Mouse (Mus musculus) forebrain, embryonic 14.5 days (tissue): ENCODE measurements at regions not wholly inside any gene's neighbourhood (a gene's known extent, or its start where the extent isn't known, plus 50 kb on each side); places are given as distances from the start of the nearest gene placed in this dataset.

Experiments
- ATAC-seq: fragments of 200-750 bp; cut with Nextera tagmentation; 2 replicates; pipeline ENCODE4 v1.8.0; 2017; ENCODE audit warnings: mild to moderate bottlenecking, moderate library complexity
- DNase-seq: peaks from one replicate; pipeline ENCODE4 v3.0.0-alpha.2; 2015; ENCODE audit warnings: low spot score
- H3K27ac ChIP-seq: fragments of 300-500 bp; sonication (generic); 2 replicates; pipeline ENCODE4 v1.5.1; 2014; ENCODE audit warnings: low read depth, mild to moderate bottlenecking, control low read depth, low read length, moderate library complexity
- H3K27me3 ChIP-seq: fragments of 300-500 bp; sonication (generic); replicated peaks from 2 replicates; pipeline ENCODE4 v1.6.1; 2014; ENCODE audit warnings: low read length, control low read depth, mixed read lengths; ENCODE audit not compliant: control insufficient read depth, insufficient read depth
- H3K36me3 ChIP-seq: fragments of 300-500 bp; sonication (generic); 2 replicates; pipeline ENCODE4 v1.6.1; 2014; ENCODE audit warnings: low read length, control low read depth; ENCODE audit not compliant: control insufficient read depth, insufficient read depth
- H3K4me1 ChIP-seq: fragments of 300-500 bp; sonication (generic); 2 replicates; pipeline ENCODE4 v1.6.1; 2014; ENCODE audit warnings: antibody characterized with exemption, low read length, control low read depth; ENCODE audit not compliant: control insufficient read depth, insufficient read depth
- H3K4me2 ChIP-seq: fragments of 300-500 bp; sonication (generic); 2 replicates; pipeline ENCODE4 v1.6.1; 2014; ENCODE audit warnings: mild to moderate bottlenecking, control low read depth, low read length
- H3K4me3 ChIP-seq: fragments of 300-500 bp; sonication (generic); 2 replicates; pipeline ENCODE4 v1.5.1; 2014; ENCODE audit warnings: low read depth, low read length, control low read depth
- H3K9ac ChIP-seq: fragments of 300-500 bp; sonication (generic); 2 replicates; pipeline ENCODE4 v1.6.1; 2014; ENCODE audit warnings: mild to moderate bottlenecking, low read length, control low read depth, moderate library complexity
- H3K9me3 ChIP-seq: fragments of 300-500 bp; sonication (generic); replicated peaks from 2 replicates; pipeline ENCODE4 v1.6.1; 2016; ENCODE audit warnings: low read length, control low read depth, mixed read lengths; ENCODE audit not compliant: control insufficient read depth
- WGBS: fragments of 180-500 bp; shearing (Covaris S2); extraction: QIAGEN DNeasy Blood & Tissue Kit; methylation state at CpG from one replicate; pipeline ENCODE4 v1.1.7; 2014; 5-methylcytosine and 5-hydroxymethylcytosine counted together

DNA sequence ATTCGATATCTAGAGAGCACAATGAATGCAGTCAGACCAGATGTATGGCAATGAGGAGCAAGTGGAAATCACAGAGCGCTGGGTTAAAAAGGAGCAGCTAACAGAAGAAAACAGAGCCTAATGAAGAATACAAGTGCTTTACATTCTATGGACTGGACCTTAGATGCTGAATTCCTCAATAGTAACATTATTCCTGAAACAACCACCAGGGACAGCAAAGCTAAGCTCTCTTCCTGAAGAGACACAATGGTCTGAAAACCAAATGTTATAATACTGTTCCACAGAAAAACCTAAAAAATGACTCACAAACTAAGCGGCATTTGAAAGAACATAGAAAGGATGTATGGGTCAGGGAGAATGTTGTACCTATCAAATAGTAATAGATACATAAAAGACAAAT is 430.1 kb downstream of the Mdfic start:
- Histone ChIP-seq H3K4me1 (peaks cover 3% of the 10 kb centered on the region), H3K9ac (no peak overlapping the region), H3K27me3 (no peaks in the 10 kb centered on the region), H3K4me3 (no peak overlapping the region), H3K9me3 (no peaks in the 10 kb centered on the region), H3K4me2 (no peak overlapping the region), H3K27ac (no peak overlapping the region), H3K36me3 (no peaks in the 10 kb centered on the region)
- DNase-seq (peak; percentile 29), ATAC-seq (no peak)
- WGBS = 81% methylated on average over 3 of the region's 3 CpGs

DNA sequence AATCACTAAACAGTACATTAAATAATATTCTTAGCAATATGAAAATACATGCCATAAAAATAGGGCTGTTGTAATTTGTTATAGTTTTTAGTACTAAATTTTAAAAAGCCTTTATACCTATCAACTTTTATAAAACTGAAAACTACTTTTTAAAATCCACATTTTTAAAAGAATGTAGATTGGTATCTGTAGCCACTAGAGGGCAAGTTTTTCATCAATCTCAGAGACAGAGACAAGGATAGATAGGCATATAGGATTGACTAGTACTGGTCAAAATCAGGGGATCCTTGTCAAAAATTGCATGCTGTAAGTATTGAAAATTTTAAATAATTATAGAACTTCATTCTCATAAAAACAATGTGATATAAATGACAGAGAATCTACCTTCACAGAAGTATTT is 431.0 kb downstream of the Mdfic start:
- Histone ChIP-seq H3K27me3 (no peaks in the 10 kb centered on the region), H3K9ac (no peak overlapping the region), H3K4me3 (no peak overlapping the region), H3K36me3 (no peaks in the 10 kb centered on the region), H3K27ac (no peak overlapping the region), H3K9me3 (no peaks in the 10 kb centered on the region), H3K4me2 (no peak overlapping the region), H3K4me1 (peaks cover 3% of the 10 kb centered on the region)
- DNase-seq (peak; percentile 14), ATAC-seq (no peak)

DNA sequence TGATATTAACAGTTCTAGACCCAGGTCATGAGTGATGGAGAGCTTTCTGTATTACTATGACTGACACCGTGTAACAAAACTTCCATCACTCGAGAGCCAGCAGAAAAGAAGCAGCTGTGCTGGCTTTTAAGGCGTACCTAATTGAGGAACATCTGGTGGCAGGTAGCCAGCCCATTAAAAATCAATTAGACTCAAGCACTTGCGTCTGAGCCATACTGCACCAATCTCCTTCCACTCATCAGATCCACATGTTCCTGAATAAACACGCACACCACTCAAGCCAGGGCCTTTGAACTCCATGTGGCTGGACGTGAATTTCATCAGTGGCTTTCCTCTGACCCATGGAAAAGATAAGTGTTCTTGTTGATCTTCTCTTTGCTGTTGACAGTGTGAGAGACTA is 432.2 kb downstream of the Mdfic start:
- no peak overlapping the region for H3K4me2 ChIP-seq
- H3K36me3 ChIP-seq = no peaks in the 10 kb centered on the region
- H3K9ac ChIP-seq = no peak overlapping the region
- WGBS = 72% methylated on average over 6 of the region's 6 CpGs
- ATAC-seq = no peak; the same call in 1 of the 2 replicates
- H3K27ac ChIP-seq = no peak overlapping the region
- peaks cover 3% of the 10 kb centered on the region for H3K4me1 ChIP-seq
- no peaks in the 10 kb centered on the region for H3K9me3 ChIP-seq
- no peaks in the 10 kb centered on the region for H3K27me3 ChIP-seq
- no peak for DNase-seq
- H3K4me3 ChIP-seq = no peak overlapping the region

DNA sequence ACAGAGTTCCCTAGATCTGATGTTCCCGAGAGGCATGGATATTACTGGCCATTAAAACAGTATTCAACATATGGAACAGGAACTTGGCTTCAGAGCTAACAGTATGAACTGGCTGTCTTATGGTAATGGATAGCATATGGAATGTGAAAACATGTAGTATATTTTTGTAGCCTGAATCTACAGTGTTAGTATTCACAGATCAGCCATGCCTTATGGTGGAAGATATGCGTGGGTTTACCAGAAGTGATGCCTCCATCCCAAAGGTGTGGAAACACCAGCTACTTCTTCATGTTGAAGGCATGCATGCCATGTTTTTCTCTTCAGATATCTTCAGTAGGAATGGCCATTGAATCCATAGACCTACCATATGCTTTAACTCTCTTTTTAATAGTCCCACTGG is 444.6 kb downstream of the Mdfic start:
- no peak overlapping the region for H3K4me3 ChIP-seq
- 90% methylated on average over 2 of the region's 2 CpGs for WGBS
- no peaks in the 10 kb centered on the region for H3K4me1 ChIP-seq
- H3K36me3 ChIP-seq = no peaks in the 10 kb centered on the region
- no peak overlapping the region for H3K4me2 ChIP-seq
- ATAC-seq (no peak), DNase-seq (no peak)
- H3K27me3 ChIP-seq = no peaks in the 10 kb centered on the region
- H3K9ac ChIP-seq = no peak overlapping the region
- H3K9me3 ChIP-seq = no peaks in the 10 kb centered on the region
- no peak overlapping the region for H3K27ac ChIP-seq

DNA sequence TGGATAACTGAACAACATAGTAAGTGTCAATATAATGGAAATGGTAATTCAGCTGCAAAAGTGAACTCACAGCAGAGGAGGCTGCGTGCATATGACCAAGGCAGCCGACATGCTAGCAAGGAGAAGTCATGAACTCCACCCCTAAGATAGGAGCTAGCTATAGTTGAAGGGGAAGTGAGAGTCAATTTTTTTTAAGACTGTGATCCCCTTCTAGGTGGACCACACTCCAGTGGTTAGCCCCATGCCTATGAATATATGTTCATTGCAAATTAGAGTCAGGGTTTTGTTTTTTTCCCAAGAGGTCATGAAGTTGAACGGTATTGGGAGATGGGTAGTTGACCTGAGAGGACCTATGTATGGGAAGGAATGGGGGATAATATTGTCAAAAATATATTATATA is 451.4 kb downstream of the Mdfic start:
- Histone ChIP-seq H3K27ac (no peak overlapping the region), H3K9ac (no peak overlapping the region), H3K4me3 (no peak overlapping the region), H3K36me3 (no peaks in the 10 kb centered on the region), H3K9me3 (no peaks in the 10 kb centered on the region), H3K4me1 (no peaks in the 10 kb centered on the region), H3K4me2 (no peak overlapping the region), H3K27me3 (no peaks in the 10 kb centered on the region)
- no peak for DNase-seq
- 98% methylated on average over 3 of the region's 3 CpGs for WGBS
- ATAC-seq = no peak

DNA sequence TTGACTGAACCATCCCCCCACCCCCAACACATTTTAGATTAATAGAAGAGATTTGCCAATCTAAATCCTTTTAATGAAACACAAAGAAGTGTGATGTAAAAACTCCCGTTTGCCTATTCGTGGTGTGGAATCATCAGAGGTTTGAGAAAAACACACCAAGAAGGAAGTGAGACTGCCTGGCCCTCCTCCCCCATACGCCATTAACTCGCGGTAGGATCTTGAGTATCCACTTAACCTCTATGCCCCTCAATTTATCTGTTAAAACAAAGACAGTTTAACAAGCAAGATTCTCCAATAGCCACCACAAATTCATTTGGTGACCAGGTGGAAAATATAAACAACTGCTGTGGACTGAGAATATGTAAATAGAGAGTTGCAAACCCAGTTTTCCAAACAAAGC is 456.9 kb downstream of the Mdfic start:
- no peaks in the 10 kb centered on the region for H3K36me3 ChIP-seq
- no peak overlapping the region for H3K27ac ChIP-seq
- no peak overlapping the region for H3K9ac ChIP-seq
- H3K4me2 ChIP-seq = no peak overlapping the region
- no peak for ATAC-seq
- H3K9me3 ChIP-seq = no peaks in the 10 kb centered on the region
- WGBS = 68% methylated on average over 5 of the region's 5 CpGs
- no peaks in the 10 kb centered on the region for H3K4me1 ChIP-seq
- no peaks in the 10 kb centered on the region for H3K27me3 ChIP-seq
- no peak overlapping the region for H3K4me3 ChIP-seq
- no peak for DNase-seq

DNA sequence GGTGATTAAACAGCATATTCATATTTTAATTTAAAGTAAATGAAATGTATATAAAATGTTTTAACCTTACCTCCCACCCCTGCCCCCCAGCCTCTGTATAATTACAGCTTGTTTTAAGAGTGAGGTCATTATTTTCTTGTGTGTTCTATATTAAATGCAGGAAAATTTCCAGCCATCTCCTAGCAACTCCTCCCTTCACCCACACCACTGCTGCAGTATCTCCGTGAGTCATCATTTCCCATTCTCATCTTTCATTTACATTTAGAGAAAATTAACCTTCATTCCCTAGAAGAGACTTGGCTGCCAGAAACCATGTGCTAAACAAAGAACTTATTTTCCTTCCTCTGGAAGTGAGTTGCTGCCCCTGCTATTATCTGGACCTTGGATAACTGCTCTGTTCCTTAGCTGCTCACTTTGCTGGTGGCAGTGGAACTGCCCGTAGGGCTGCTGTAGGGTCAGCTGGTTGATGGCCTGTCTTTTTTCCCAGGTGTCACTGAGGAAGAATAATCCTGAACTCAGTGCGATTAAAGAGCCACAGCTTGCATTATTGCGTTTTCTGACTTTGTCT is 467.6 kb downstream of the Mdfic start:
- ATAC-seq (no peak), DNase-seq (no peak)
- Histone ChIP-seq H3K9ac (no peak overlapping the region), H3K4me3 (no peak overlapping the region), H3K4me1 (no peaks in the 10 kb centered on the region), H3K4me2 (no peak overlapping the region), H3K36me3 (no peaks in the 10 kb centered on the region), H3K27me3 (no peaks in the 10 kb centered on the region), H3K27ac (no peak overlapping the region), H3K9me3 (no peaks in the 10 kb centered on the region)
- WGBS = 47% methylated on average over 4 of the region's 4 CpGs

DNA sequence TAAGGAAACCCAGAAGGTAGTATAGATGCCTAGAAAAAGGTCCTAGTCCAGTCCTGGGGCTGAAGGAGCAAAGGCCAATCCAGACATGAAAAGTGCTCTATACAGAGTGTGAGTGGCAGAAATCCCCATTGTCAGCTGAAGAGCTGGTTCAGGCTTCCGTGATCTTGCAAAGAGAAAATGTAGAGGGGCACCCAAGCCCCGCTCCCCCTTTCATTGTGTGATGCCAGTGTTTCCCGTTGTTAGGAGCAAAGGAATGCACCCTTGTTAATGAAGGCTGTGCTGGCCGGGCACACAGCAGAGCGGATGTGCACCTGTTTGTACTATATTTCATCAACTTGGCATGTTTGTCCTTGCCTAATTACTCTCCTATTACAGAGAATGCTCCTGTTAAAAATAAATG is 492.5 kb downstream of the Mdfic start:
- Histone ChIP-seq H3K9me3 (no peaks in the 10 kb centered on the region), H3K27ac (no peak overlapping the region), H3K9ac (no peak overlapping the region), H3K36me3 (no peaks in the 10 kb centered on the region), H3K27me3 (0 out of 2 replicates have a peak, but pooled peaks cover 7% of the 10 kb centered on the region), H3K4me3 (no peak overlapping the region), H3K4me2 (no peak overlapping the region), H3K4me1 (peaks cover 13% of the 10 kb centered on the region)
- ATAC-seq = peak; percentile 96
- peak; percentile 69 for DNase-seq
- WGBS = 2% methylated on average over 5 of the region's 5 CpGs

DNA sequence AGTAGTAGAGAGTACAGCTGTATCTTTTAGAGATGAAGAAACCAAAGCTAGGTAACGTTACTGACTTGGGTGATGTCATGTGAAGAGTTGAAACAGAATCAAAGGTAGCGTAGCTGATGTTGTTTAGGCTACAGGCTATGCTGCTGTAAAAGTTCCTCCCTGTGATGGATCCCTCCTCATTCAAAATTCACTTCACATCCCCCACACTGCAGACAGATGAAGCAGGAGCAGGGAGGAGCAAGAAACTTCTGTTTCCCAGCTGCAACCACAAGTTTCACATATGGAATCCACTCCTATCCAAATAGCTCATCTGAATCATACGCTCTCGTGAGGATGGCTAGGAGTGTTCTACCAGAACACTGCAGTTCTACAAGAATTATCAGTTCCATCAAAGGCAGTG is 493.2 kb downstream of the Mdfic start:
- Histone ChIP-seq H3K27me3 (0 out of 2 replicates have a peak, but pooled peaks cover 7% of the 10 kb centered on the region), H3K9me3 (no peaks in the 10 kb centered on the region), H3K4me2 (no peak overlapping the region), H3K27ac (no peak overlapping the region), H3K36me3 (no peaks in the 10 kb centered on the region), H3K9ac (no peak overlapping the region), H3K4me3 (no peak overlapping the region), H3K4me1 (peaks cover 13% of the 10 kb centered on the region)
- ATAC-seq (peak; percentile 34; the same call in 1 of the 2 replicates), DNase-seq (no peak)
- WGBS = 51% methylated on average over 4 of the region's 4 CpGs
